Comparison of ENCODE assay signal across 10 mouse cellular contexts in genomic region chr2:73560445-73560844, GRCm38 (mm10). TPM values are rescaled to one million over a fixed set of nuclear protein-coding genes. Genes with fewer than 3 reads are reported as not detected.
DNase-seq lines count a peak whose midpoint lies in the region; ATAC-seq lines count a peak whose summit lies in the region.
"Had no signal": no experiment of that assay in that cellular context is flagged by ENCODE, and none has a peak within 500 bp of the region (broad histone marks: within the 10 kb centered on the region; RNA-seq: fewer than 3 reads in every experiment).

No protein-coding gene starts in this region.

- no peaks in the 10 kb centered on the region for H3K27me3 ChIP-seq in kidney, embryonic 16.5 days (ENCODE audit: insufficient read depth, low read length)
- H3K27me3 ChIP-seq in forebrain, embryonic 11.5 days (ENCODE audit: control insufficient read depth, insufficient read depth, low read length): no peaks in the 10 kb centered on the region
- H3K27me3 ChIP-seq in limb, embryonic 12.5 days: no peaks in the 10 kb centered on the region
- H3K27me3 ChIP-seq in neural tube, embryonic 13.5 days: no peaks in the 10 kb centered on the region

- no peak for ATAC-seq in kidney, embryonic 16.5 days (ENCODE audit: low FRiP score, low TSS enrichment)
- ATAC-seq in forebrain, embryonic 11.5 days (replicated peaks; ENCODE audit: low FRiP score): no peak
- no peak for ATAC-seq in limb, embryonic 12.5 days (ENCODE audit: insufficient number of reproducible peaks, insufficient read depth, low FRiP score, low TSS enrichment, low read depth)
- ATAC-seq in neural tube, embryonic 13.5 days (ENCODE audit: low read depth): no peak

- no peak overlapping the region for H3K27ac ChIP-seq in kidney, embryonic 16.5 days (ENCODE audit: low read length)
- no peak overlapping the region for H3K27ac ChIP-seq in forebrain, embryonic 11.5 days (ENCODE audit: low read depth, low read length)
- H3K27ac ChIP-seq in limb, embryonic 12.5 days: no peak overlapping the region
- H3K27ac ChIP-seq in neural tube, embryonic 13.5 days (replicated peaks): no peak overlapping the region

- no peaks in the 10 kb centered on the region for H3K9me3 ChIP-seq in kidney, embryonic 16.5 days (ENCODE audit: low read length)
- H3K9me3 ChIP-seq in forebrain, embryonic 11.5 days (ENCODE audit: control insufficient read depth, low read length): no peaks in the 10 kb centered on the region
- no peaks in the 10 kb centered on the region for H3K9me3 ChIP-seq in limb, embryonic 12.5 days
- no peaks in the 10 kb centered on the region for H3K9me3 ChIP-seq in neural tube, embryonic 13.5 days
- H3K9me3 ChIP-seq: G1E had no signal

- WGBS in kidney, embryonic 16.5 days: 49% methylated on average over 7 of the region's 7 CpGs
- WGBS in forebrain, embryonic 11.5 days: 41% methylated on average over 7 of the region's 7 CpGs
- 46% methylated on average over 7 of the region's 7 CpGs for WGBS in limb, embryonic 12.5 days
- WGBS in neural tube, embryonic 13.5 days: 49% methylated on average over 7 of the region's 7 CpGs

- no peak overlapping the region for H3K9ac ChIP-seq in kidney, embryonic 16.5 days (replicated peaks; ENCODE audit: low read length)
- no peak overlapping the region for H3K9ac ChIP-seq in forebrain, embryonic 11.5 days (ENCODE audit: low read length)
- H3K9ac ChIP-seq in limb, embryonic 12.5 days (replicated peaks): no peak overlapping the region
- peak overlapping the region; percentile 65 for H3K9ac ChIP-seq in neural tube, embryonic 13.5 days

- H3K4me2 ChIP-seq in kidney, embryonic 16.5 days (replicated peaks; ENCODE audit: low read depth, low read length): peak overlapping the region; percentile 75
- peak overlapping the region; percentile 42 for H3K4me2 ChIP-seq in forebrain, embryonic 11.5 days (ENCODE audit: low read depth, low read length, severe bottlenecking)
- H3K4me2 ChIP-seq in limb, embryonic 12.5 days: peak overlapping the region; percentile 68
- peak overlapping the region; percentile 65 for H3K4me2 ChIP-seq in neural tube, embryonic 13.5 days

- H3K4me3 ChIP-seq in kidney, embryonic 16.5 days (ENCODE audit: low read length): peak overlapping the region; percentile 48
- H3K4me3 ChIP-seq in forebrain, embryonic 11.5 days (ENCODE audit: low read depth, low read length): 0 out of 2 replicates have a peak overlapping the region, but pooled peaks have one; percentile 29
- H3K4me3 ChIP-seq in limb, embryonic 12.5 days (replicated peaks): peak overlapping the region; percentile 41
- peak overlapping the region; percentile 43 for H3K4me3 ChIP-seq in neural tube, embryonic 13.5 days

- peaks cover 14% of the 10 kb centered on the region; the same call in 1 of the 2 replicates for H3K4me1 ChIP-seq in kidney, embryonic 16.5 days (ENCODE audit: insufficient read depth, low read length)
- H3K4me1 ChIP-seq in forebrain, embryonic 11.5 days (replicated peaks; ENCODE audit: control insufficient read depth, insufficient read depth, low read length): no peaks in the 10 kb centered on the region; the same call in 1 of the 2 replicates
- peaks cover 20% of the 10 kb centered on the region for H3K4me1 ChIP-seq in limb, embryonic 12.5 days (replicated peaks)
- peaks cover 5% of the 10 kb centered on the region for H3K4me1 ChIP-seq in neural tube, embryonic 13.5 days (replicated peaks)

- H3K36me3 ChIP-seq in kidney, embryonic 16.5 days (ENCODE audit: insufficient read depth, low read length): no peaks in the 10 kb centered on the region
- H3K36me3 ChIP-seq in forebrain, embryonic 11.5 days (ENCODE audit: control insufficient read depth, insufficient read depth, low read length): no peaks in the 10 kb centered on the region
- H3K36me3 ChIP-seq in limb, embryonic 12.5 days: no peaks in the 10 kb centered on the region
- no peaks in the 10 kb centered on the region for H3K36me3 ChIP-seq in neural tube, embryonic 13.5 days
- H3K36me3 ChIP-seq: G1E had no signal

- DNase-seq in kidney, adult 9 months: no peak
- no peak for DNase-seq in forebrain, embryonic 11.5 days (ENCODE audit: low spot score)
- no peak for DNase-seq in retina, embryonic 14.5 days (ENCODE audit: low spot score)
- DNase-seq in urinary bladder, adult 2 months (ENCODE audit: low spot score): no peak
- DNase-seq in cerebellum, postnatal 36 days: no peak
- DNase-seq: thymus, postnatal 14 days had no signal

RNA-seq across cellular contexts. Expression of gene Chrna1, which starts 19.7 kb away (rescaled TPM):
- polyA plus RNA-seq in kidney, embryonic 16.5 days (2015; fragmentation: Nextera tagmentation; extraction: Ambion mirVana): 0.36 and 0.72 TPM in 2 replicates
- polyA plus RNA-seq in forebrain, embryonic 11.5 days (2014; fragmentation: Nextera tagmentation; extraction: Ambion mirVana): 0.09 and 0.32 TPM in 2 replicates
- 7.9 and 8.6 TPM in 2 replicates for polyA plus RNA-seq in limb, embryonic 12.5 days (2016; fragmentation: Nextera tagmentation; extraction: Ambion mirVana)
- 0.52 and 1.7 TPM in 2 replicates for polyA plus RNA-seq in neural tube, embryonic 13.5 days (2015; fragmentation: Nextera tagmentation; extraction: Ambion mirVana)
- polyA plus RNA-seq in urinary bladder, adult 2 months (2012; rRNA removed): 0.01 TPM in 1 of 2 replicates, not detected in the other
- polyA plus RNA-seq: G1E had no signal

RNA-seq across cellular contexts. Expression of gene Wipf1, which starts 30.9 kb away (rescaled TPM):
- polyA plus RNA-seq in kidney, embryonic 16.5 days (2015; fragmentation: Nextera tagmentation; extraction: Ambion mirVana): 8.6 and 10.4 TPM in 2 replicates
- 8.6 and 10.9 TPM in 2 replicates for polyA plus RNA-seq in forebrain, embryonic 11.5 days (2014; fragmentation: Nextera tagmentation; extraction: Ambion mirVana)
- polyA plus RNA-seq in limb, embryonic 12.5 days (2016; fragmentation: Nextera tagmentation; extraction: Ambion mirVana): 16.1 and 17.7 TPM in 2 replicates
- polyA plus RNA-seq in neural tube, embryonic 13.5 days (2015; fragmentation: Nextera tagmentation; extraction: Ambion mirVana): 3.7 and 4.3 TPM in 2 replicates
- polyA plus RNA-seq in urinary bladder, adult 2 months (2012; rRNA removed): 10.2 and 17.4 TPM in 2 replicates
